Mouse (Mus musculus): ENCODE measurements around the gene Hs6st3.
"Not testable (repeated sequence)": the region's sequence is repeated elsewhere in the genome, so short reads cannot be mapped to it uniquely, and the experiment has no call there.

The Hs6st3 gene

DNA sequence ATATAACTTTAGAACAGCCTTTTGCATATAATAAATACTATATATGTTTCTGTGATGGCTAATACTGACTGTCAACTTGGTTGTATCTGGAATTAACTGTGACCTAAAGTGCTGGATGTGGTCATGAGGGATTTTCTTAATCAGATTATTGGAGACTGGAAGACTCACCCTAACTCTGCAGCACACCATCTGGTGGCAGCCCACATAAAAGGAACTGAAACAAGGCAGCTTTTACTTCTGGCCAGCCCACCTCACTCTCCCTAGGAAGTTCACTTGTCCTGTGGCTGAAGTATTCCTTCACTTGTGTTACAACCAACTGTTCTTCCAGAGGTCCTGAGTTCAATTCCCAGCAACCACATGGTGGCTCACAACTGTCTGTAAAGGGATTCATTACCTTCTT, 313.5 kb downstream of the Hs6st3 start:
- no peak for DNase-seq (ENCODE audit: low spot score)

DNA sequence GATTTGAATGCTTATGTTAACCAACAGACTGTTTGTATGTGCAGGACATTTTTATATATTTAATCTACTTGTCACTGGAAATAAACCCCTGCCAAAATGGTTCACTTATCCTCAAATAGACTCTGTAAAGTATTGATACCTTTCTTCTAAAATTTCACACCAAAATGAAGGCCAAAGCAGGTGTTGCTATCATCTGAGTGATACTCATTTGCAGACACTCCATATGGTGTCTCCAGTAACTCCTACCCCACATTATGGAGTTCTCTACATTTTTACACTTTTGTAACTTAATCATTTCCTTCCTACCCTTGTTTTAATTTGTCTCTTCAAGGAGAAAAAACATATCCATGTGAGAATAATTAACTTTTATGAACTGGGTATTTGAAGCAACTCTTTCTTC, 314.2 kb downstream of the Hs6st3 start:
- no peak for DNase-seq (ENCODE audit: low spot score)

DNA sequence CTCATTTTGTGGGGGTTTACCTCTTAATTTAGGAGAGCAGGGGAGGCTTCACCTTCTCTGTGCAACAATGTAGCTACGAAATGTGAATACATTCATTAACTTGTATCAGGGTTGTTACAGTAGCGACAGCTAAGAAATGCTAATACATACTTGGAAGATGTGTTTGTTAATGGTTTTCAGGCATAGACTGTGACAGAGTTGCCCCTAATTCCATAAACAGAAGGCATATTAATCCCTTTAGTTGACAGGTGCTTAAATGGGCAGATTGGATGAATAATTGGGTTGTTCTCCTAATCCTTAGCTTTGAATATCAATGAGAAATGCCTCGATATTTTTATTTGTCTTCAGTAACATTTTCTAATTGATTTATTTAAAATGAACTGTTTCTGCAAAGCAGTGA, 314.7 kb downstream of the Hs6st3 start:
- DNase-seq (ENCODE audit: low spot score): no peak

DNA sequence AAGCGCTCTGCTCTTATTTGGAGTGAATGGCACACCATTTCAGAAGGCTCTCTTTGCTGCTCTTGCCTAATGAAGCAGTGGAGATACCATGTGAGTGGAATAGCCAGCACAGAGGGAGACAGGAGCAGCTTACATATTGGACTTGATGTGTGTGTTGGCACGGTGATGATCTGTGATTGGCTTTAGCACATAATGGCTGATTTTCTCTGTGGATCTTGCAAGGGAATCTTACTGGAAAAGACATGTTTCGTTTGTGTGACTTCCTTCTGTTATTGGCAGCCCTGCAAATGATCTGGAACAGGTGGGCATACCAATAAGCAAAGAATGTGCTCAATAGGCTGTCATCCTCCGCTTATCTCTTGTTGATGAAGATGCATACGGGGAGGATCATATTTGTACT, 326.2 kb downstream of the Hs6st3 start:
- no peak for DNase-seq (ENCODE audit: low spot score)

DNA sequence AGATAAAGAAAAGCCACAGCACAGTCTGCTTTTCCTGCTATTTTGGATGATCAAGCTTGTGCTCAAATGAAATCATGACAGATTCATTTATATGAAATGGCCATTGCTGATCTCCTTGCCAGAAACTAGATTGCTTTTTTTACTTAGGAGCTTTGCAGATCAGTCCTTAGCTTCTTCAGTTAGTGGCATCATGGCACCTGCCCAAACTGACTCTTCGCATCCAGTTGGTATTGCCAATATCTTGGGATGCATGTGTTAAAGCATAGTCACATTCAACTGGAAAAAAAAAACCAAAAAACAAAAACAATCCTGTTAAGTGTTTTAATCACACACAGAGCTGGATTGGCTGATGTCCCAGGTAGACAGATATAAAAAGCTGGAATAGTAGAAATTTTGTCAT, 326.7 kb downstream of the Hs6st3 start:
- no peak for DNase-seq (ENCODE audit: low spot score)

DNA sequence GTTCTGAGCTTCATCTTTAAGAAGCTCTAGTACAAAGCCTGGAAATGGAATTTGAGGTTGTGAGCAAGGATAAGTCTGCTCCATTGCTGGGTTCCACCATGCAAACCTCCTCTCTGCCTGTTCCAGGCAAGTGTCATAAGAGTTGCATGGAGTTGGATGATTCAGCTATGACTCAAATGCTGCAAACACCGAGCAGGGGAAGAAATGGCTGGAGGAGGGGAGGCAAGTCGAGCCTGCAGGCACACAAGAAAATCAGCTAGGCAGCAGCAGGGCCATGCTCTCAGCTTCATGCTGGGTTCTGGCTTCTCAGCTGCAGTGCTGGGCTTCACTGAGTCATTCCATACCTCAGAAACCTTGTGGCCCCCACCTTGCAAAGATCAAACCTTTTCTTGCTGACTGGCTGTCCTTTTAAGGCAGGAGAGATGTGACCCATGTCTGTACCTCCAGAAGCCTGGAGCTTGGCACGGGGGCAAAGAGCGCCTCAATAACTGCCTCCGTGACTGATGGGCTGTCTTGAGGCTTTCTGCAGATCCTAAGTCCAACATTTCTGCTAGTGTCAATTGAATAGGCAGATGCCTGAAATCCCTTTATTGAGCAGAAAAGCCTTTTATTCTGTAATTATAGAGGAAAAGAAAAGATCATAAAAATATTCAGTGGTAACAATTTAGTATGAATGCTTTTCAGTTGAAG, 328.9 kb downstream of the Hs6st3 start:
- DNase-seq (ENCODE audit: low spot score): no peak

DNA sequence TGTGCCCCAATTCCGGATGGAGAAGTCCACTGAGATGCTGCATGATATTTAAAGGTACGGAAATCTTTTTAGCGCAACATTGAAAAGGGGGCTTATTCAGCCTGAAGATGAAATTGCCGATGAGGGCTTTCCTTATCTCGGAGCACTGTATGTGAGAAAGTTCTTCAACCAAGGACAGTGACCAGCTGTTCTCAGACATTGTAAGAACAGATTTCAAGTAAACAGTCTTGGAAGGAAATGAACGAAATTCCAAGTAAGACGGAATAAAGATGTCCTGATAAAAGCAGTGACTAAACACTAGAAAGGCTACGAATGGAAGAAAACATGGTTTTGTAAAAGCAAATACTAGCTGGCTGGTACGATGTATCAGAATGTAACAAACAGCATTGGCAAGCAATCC, 338.4 kb downstream of the Hs6st3 start:
- no peak for DNase-seq (ENCODE audit: low spot score)

DNA sequence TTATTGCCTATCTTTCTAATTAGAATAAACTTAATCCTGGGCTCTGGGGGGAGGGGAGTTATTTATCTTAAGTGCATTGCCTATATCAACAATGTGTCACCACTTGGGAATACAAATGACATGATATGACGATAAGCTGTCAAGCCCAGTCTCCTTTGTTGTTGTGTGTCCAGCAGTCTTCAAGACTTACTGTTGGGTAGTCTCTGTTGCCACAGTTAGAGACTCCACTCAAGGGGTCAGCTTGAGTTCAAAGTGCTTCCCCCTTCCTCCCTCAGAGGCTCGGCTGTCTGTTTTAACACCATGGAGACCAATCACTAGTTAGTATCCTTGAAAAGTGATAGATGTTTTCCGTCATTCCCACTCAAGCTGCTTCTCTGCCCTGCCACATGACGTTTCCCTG, 339.7 kb downstream of the Hs6st3 start:
- DNase-seq (ENCODE audit: low spot score): no peak

DNA sequence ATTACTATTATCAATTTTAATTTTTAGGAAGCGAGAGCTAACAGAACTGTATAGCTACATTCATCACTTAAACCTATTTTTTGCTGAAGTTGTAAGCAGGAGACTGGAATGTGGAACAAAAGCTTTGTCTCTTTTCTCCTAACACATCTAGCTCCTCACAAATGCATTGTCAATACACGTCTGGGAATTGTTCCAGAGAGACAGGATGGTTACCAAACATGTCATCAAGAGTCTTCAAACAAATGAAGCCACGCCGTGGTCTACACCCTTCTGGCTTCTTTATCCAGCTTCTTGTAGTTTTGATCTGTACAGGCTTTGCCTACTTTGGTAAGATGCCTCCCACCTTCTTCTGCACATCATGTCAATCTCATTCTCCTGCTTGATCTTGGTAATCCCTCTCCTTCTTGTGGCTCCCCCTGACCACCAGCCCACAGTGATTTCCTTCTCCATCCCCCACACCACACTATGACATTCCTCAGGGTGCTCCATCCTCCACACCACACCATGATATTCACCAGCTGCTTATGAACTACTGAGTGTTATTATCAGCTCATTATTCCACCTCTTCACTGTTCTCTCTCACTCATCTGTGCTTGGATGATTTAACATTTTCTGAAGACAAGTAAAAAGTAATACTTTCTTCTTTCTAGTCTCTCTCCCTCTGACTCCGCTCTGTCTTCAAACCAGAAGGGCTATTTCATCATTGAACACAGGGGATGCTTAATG, 351.0 kb downstream of the Hs6st3 start:
- no peak for DNase-seq (ENCODE audit: low spot score)

DNA sequence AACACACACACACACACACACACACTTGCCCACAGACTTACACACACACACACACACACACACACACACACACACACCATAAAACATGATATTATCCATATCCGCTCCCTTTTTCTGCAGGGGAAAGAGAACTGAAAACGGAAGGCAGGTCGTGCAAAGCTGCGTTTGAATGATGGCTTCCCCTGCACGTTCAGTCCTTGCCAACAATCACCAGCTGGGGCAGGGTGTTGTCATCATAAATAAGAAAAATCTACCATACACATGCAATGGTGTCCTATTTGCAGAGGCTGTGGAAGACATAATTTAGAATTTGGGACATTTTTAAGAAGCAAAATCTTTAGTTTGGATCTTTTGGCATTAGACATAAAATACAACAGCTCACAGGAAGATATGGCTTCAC, 382.5 kb downstream of the Hs6st3 start:
- DNase-seq (ENCODE audit: low spot score): no peak

DNA sequence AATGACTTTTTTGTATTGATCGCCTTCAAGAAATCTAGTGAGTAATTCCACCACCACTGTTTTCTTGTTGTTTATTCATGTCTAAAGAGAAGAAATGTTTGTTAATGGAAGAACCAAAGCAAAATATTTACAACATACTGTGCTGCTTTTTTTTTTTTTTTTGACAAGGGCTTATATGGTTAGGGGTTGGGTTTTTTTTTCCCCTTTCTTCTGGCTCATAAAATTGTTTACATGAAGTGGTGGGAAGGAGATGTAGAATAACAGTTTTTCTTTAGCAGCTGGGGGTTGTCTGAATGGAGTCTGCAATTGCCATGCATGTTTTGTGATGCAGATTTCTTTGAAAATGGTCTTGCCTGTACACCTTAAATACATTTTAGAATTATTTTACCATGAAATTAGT, 382.9 kb downstream of the Hs6st3 start:
- no peak for DNase-seq (ENCODE audit: low spot score)

DNA sequence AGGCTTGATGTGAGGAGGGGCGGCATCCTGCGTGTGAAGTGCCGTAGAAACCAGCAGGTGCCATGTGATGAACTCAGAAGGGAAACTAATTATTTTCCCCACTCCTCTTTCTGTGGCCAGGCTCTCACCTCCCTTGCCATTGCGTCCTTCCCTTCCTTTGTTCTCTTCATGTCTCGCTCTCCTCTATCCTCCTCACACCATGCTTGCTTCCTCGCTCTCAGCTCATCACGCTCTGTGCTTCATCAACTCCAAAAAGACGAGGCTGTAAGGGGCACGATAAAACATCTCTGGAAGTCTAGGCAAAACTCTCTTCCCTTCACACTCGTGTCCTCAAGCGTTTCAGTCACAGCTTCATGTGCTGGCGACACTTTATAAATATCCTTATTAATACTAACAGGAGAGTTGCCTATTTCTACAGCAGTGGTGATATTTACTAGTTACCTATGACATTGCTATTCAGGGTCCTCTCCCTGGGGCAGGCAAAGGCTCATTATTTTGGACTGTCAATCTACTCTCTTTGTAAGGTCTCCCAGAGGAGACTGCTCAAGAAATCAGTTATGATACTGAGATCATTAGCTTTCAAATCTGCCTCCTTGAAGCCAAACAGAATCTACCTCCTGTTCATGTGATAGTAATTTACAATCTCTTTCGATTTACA, 394.9 kb downstream of the Hs6st3 start:
- no peak for DNase-seq (ENCODE audit: low spot score)

DNA sequence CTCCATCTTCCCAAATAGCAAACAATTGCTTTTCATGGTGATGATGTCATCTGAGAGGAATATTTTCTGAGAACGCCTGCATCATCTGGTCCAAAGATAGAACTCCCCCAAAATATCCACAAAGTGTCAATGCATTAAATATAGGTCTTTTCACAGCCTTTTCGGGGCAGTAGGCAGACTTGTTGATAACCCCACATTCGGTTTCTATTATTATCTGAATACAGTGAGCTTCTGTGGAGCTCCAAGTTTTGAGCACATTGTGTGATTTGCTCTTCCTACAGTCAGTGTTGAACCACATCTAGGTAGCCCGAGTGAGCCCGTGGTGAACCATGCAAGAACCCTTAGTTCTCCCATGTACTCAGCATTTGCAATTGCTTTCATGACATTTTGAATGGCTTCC, 402.4 kb downstream of the Hs6st3 start:
- DNase-seq (ENCODE audit: low spot score): no peak

DNA sequence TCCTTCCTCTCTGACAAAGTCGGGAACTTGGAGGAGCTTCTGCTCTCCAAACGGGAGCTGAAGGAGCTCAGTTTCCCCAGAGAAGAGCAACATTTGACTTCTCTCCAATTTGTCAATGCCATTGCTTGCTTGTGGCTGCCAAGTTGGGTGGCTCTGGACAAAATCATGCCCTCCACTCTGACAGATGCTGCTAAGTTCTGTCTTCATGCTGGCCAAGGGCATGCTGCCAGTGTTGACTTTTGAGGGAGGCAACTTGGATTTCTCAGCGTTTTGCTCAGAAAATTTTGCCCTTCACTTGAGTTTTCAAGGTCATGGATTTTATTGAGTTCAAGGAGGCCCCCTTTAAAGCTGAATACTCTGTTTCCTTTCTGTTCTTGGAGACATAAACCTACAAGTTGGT, 406.5 kb downstream of the Hs6st3 start:
- no peak for DNase-seq (ENCODE audit: low spot score)

DNA sequence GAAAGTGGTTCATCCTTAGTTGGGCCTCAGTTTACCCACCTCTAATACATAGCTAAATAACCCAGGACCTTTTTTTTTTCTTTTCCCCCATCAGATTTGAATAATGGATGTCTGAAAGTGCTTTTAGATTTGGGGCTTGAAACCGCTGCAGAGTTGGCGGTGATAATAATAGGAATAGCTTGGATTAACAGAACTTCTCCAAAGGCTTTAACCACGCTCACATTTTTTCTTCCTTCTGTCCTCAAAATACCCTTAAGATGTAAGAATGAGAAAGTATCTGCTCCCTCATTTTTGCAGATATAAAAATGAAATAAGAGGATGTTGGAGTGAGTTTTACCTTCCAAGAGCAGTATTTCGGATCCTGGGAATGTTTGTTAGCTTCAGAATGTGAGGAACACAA, 420.2 kb downstream of the Hs6st3 start:
- DNase-seq (ENCODE audit: low spot score): no peak

DNA sequence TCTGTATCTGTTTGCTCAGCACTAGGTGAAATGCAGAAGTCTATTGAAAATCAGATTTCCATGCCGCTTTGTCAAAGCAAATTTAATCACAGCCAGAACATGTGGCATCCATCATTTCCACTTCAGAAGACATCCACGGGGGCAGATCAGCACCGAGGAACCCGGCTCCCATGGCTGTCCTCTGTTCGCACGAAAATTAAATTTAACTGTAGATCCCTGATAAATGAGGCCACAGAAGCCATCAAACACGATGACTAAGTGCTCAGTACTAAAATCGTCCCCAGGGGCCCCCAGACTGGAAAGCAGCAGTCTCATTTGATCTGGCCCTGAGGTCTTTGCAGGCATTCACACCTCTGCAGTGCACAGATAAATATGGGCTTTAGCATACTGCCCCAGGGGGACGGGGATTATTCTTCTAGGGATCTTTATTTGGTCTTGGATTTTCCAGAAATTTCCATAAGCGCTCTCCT, 443.9 kb downstream of the Hs6st3 start:
- no peak for DNase-seq (ENCODE audit: low spot score)

DNA sequence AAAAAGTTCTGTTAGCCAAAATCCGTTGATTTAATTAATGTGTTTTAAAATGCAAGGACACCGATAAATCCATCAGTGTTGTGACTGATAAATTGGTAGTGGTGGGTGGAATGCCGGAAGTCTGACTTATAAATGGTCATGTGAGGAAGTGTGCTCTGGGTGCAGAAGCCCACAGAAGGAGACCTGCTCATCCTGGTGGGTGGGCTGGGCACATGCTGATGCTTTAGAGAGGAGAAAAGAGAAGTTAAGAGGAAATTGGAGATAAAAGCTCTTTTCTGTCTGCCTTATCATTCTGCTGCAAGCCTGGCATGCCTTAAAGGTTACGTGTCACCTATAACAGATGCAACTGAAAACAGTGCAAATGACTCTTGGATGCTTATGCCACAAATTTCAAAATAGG, 446.9 kb downstream of the Hs6st3 start:
- no peak for DNase-seq (ENCODE audit: low spot score)

DNA sequence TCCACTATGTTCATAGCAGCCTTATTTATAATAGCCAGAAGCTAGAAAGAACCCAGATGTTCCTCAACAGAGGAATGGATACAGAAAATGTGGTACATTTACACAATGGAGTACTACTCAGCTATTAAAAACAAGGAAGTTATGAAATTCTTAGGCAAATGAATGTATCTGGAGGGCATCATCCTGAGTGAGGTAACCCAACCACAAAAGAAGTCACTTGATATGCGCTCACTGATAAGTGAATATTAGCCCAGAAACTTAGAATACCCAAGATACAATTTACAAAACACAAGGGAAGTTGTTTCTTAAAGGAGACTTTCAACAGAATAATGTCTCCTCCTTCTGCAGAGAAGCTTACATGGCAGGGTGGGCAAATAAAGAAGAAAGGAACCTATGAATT, 449.2 kb downstream of the Hs6st3 start:
- DNase-seq (ENCODE audit: low spot score): not testable (repeated sequence)

DNA sequence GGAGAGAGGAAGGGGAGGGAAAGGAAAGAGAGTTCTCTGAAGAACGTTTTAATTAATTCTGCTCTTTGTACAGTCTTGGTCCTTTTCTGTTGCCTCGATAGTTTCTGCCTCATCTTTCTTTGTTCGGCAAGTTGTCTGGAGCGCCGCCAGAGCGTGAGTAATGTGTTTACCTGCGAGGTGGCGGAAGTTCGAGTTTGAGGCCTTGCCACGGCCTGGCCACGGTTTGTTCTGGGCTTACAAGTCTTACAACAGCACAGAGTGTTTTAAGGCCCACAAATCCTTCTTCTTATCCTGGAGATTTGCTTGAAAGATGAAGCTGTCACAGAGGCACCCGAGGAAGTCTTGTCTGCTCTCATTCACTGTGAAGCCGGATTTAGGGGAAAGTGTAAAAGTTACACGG, 466.2 kb downstream of the Hs6st3 start:
- no peak for DNase-seq (ENCODE audit: low spot score)

DNA sequence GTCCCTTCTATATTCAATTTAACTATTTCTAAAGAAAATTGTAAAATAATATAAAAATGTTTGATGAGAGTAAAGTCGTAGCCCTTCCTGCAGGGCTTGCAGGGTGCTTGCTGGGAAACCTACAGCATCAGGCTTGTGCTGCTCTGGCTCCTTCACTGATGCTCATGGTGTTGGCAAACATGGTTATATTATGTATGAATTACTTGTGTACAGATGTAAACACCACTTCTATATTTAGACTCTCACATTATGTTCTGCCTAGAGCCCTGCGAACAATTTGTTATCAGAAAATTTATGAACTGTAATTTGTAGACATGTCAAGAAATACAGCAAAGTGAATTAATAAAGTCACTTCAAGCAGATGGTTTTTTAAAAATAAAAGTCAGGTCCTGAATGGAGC, 474.7 kb downstream of the Hs6st3 start:
- DNase-seq (ENCODE audit: low spot score): no peak

DNA sequence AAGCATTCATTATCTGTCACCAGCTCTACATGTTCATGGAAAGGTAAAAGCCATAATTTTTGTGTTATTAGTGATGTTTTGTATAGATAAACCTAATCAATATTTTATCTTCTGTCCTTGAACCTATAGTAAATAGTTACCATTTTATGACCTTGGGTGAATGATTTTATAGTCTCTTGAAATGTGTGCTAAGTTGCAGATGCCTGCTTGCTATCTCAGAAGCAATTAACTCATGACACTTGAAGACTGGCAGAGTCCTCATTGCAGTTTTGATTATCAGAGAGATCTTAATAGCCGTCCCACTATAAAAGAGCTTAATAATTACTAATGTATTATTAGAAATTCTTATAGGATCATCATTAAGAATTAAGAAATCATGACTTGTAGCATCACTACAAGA, 491.0 kb downstream of the Hs6st3 start:
- DNase-seq (ENCODE audit: low spot score): no peak

DNA sequence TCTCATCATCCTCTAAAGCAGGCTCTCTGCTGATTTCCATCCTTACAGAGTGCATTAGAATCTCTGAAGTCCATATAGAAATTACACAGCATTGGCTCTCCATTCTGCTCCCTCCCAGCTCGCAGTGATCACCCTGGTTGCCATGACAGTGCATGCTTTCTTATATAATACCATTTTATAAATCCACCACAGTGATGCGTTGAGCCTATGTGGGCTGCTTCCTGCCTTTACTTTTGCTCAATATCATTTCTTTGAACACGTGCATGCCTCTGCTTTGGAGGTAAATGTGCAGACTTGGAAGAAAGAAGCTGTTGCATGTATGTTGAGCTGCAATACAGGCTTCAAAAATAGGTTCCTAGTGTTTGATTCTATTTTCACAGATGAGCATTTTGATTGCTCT, 494.9 kb downstream of the Hs6st3 start:
- DNase-seq (ENCODE audit: low spot score): no peak

DNA sequence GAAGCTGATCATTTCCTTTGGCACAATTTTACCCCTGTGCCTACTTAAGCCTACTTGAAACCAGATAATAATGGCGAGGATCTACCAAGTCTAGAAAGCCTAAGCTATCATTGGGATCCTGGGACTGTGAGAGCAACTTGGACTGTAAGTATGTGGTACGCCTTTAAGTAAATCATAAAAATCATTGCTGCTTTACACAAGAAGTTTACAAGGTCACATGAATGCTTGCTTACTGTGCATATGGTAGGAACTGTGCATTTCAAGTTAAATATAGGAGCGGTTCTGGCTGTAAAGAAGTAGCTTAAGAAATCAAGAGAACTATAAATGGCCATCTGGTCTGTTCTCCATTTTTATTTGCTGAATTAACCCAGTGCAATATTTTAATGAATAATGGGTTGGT, 495.5 kb downstream of the Hs6st3 start:
- no peak for DNase-seq (ENCODE audit: low spot score)

Data from ovary, adult 18-20 months (tissue).